Mouse (Mus musculus) brain, embryonic 14.5 days (tissue): Measurements from ENCODE around the gene Pign.

Experiments
- CTCF ChIP-seq: fragments of 200-500 bp; IDR thresholded peaks from 2 replicates; pipeline ENCODE4 v1.5.1; 2012; ENCODE audit warnings: inconsistent platforms, mild to moderate bottlenecking, moderate library complexity, borderline replicate concordance; ENCODE audit not compliant: insufficient read depth, insufficient read length; ENCODE audit errors: extremely low read depth
- POLR2A ChIP-seq: fragments of 200-500 bp; IDR thresholded peaks from 2 replicates; pipeline ENCODE4 v1.6.1; 2012; ENCODE audit warnings: mild to moderate bottlenecking, inconsistent platforms, borderline replicate concordance; ENCODE audit not compliant: poor library complexity, insufficient read depth, insufficient read length, severe bottlenecking; ENCODE audit errors: extremely low read depth

- TF ChIP-seq POLR2A: no peak
- TF ChIP-seq CTCF: 0 out of 2 replicates have a peak, but pooled peaks have one; percentile 17
Measured at GRCm38 (mm10) chr1:105660015-105660414, 3.5 kb downstream of the Pign start.
